Mouse (Mus musculus) CH12.LX (cell line): Measurements from ENCODE around the gene Trim7. TPM values are rescaled to one million over a fixed set of nuclear protein-coding genes. Genes with fewer than 3 reads are reported as not detected.
A peak's percentile ranks its signal among the peaks of the same experiment; 100 is the strongest.

Experiments
- DNase-seq: peaks from one replicate; pipeline ENCODE4 v3.0.0-alpha.2; 2013; ENCODE audit errors: extremely low read depth
- H3K27ac ChIP-seq: 2 replicates; pipeline ENCODE4 v1.5.1; 2012; ENCODE audit warnings: low read depth, mild to moderate bottlenecking, control low read depth, moderate library complexity; ENCODE audit not compliant: insufficient read depth
- H3K27me3 ChIP-seq: replicated peaks from 2 replicates; pipeline ENCODE3; 2012; ENCODE audit warnings: inconsistent platforms
- H3K36me3 ChIP-seq, 2 experiments: replicated peaks in 1 of 2; 2 replicates each; pipeline versions ENCODE3 to v1.6.1; 2012; ENCODE audit warnings: inconsistent platforms in 1 of 2, low read length in 1 of 2, mild to moderate bottlenecking in 1 of 2, mixed read lengths in 1 of 2, moderate library complexity in 1 of 2; ENCODE audit not compliant: control insufficient read depth in 1 of 2, insufficient read depth in 1 of 2
- H3K4me1 ChIP-seq, 2 experiments: 2 replicates each; pipeline ENCODE4 v1.6.1; 2012; ENCODE audit warnings: inconsistent platforms in 1 of 2, moderate library complexity in 1 of 2; ENCODE audit not compliant: insufficient read depth in 2 of 2, control insufficient read depth in 1 of 2
- H3K4me2 ChIP-seq: 2 replicates; pipeline ENCODE4 v1.6.1; 2012; ENCODE audit warnings: low read depth, mild to moderate bottlenecking, control low read depth; ENCODE audit not compliant: poor library complexity, insufficient read depth, severe bottlenecking
- H3K4me3 ChIP-seq, 3 experiments: fragments of 150-350 bp in 1 of 3; sonication (generic) in 1 of 3; replicated peaks in 1 of 3; 2 replicates each; pipeline versions ENCODE3 to v1.5.1; 2011 to 2012; ENCODE audit warnings: low read depth in 2 of 3, low read length in 2 of 3, mild to moderate bottlenecking in 2 of 3, moderate library complexity in 2 of 3, control low read depth in 1 of 3, improper control_type of control experiment in 1 of 3, inconsistent platforms in 1 of 3, mixed read lengths in 1 of 3; ENCODE audit not compliant: poor library complexity in 1 of 3
- H3K79me2 ChIP-seq: replicated peaks from 2 replicates; pipeline ENCODE4 v1.6.1; 2012; ENCODE audit warnings: mild to moderate bottlenecking, moderate library complexity; ENCODE audit not compliant: control insufficient read depth, poor library complexity, insufficient read depth, severe bottlenecking; ENCODE audit errors: extremely low read depth
- H3K9ac ChIP-seq: 2 replicates; pipeline ENCODE4 v1.6.1; 2012; ENCODE audit warnings: low read depth, mild to moderate bottlenecking, control low read depth, moderate library complexity; ENCODE audit not compliant: insufficient read depth
- H3K9me3 ChIP-seq: replicated peaks from 2 replicates; pipeline ENCODE3; 2012; ENCODE audit warnings: low read length, inconsistent platforms, mixed read lengths
- BHLHE40 ChIP-seq: IDR thresholded peaks from 2 replicates; pipeline ENCODE4 v1.6.1; 2011; ENCODE audit warnings: mild to moderate bottlenecking, low read depth, low read length, improper control_type of control experiment
- CHD1 ChIP-seq: IDR thresholded peaks from 2 replicates; pipeline ENCODE4 v1.6.1; 2012; ENCODE audit warnings: low read depth, low read length, improper control_type of control experiment, inconsistent platforms
- CHD2 ChIP-seq: IDR thresholded peaks from 2 replicates; pipeline ENCODE4 v1.6.1; 2011; ENCODE audit warnings: low read length, improper control_type of control experiment
- CTCF ChIP-seq, 2 experiments: IDR thresholded peaks in 1 of 2; conservative IDR thresholded peaks in 1 of 2; 2 replicates each; pipeline ENCODE4 v1.5.1; 2011 to 2012; ENCODE audit warnings: low read depth in 2 of 2, low read length in 2 of 2, improper control_type of control experiment in 1 of 2, inconsistent platforms in 1 of 2, mild to moderate bottlenecking in 1 of 2, moderate library complexity in 1 of 2
- ELF1 ChIP-seq: IDR thresholded peaks from 2 replicates; pipeline ENCODE4 v1.6.1; 2014; ENCODE audit warnings: low read depth, mild to moderate bottlenecking, inconsistent platforms, low read length, improper control_type of control experiment
- EP300 ChIP-seq: IDR thresholded peaks from 2 replicates; pipeline ENCODE4 v1.6.1; 2011; ENCODE audit warnings: low read length, improper control_type of control experiment
- ETS1 ChIP-seq: conservative IDR thresholded peaks from 2 replicates; pipeline ENCODE4 v1.6.1; 2012; ENCODE audit warnings: low read depth, mild to moderate bottlenecking, inconsistent platforms, low read length, improper control_type of control experiment, moderate library complexity
- IRF4 ChIP-seq: IDR thresholded peaks from 2 replicates; pipeline ENCODE4 v1.6.1; 2014; ENCODE audit warnings: low read depth, mild to moderate bottlenecking, inconsistent platforms, low read length, improper control_type of control experiment
- JUN ChIP-seq: IDR thresholded peaks from 2 replicates; pipeline ENCODE4 v1.6.1; 2011; ENCODE audit warnings: low read depth, mild to moderate bottlenecking, low read length, improper control_type of control experiment, moderate library complexity; ENCODE audit not compliant: insufficient read depth
- JUND ChIP-seq: conservative IDR thresholded peaks from 2 replicates; pipeline ENCODE4 v1.6.1; 2011; ENCODE audit warnings: low read depth, low read length, improper control_type of control experiment
- MAFK ChIP-seq: IDR thresholded peaks from 2 replicates; pipeline ENCODE4 v1.6.1; 2011; ENCODE audit warnings: low read length, improper control_type of control experiment; ENCODE audit not compliant: insufficient replicate concordance
- MAX ChIP-seq: IDR thresholded peaks from 2 replicates; pipeline ENCODE4 v1.6.1; 2011; ENCODE audit warnings: low read length, improper control_type of control experiment
- MEF2A ChIP-seq: IDR thresholded peaks from 2 replicates; pipeline ENCODE4 v1.6.1; 2014; ENCODE audit warnings: low read depth, mild to moderate bottlenecking, inconsistent platforms, low read length, improper control_type of control experiment, borderline replicate concordance
- MXI1 ChIP-seq: IDR thresholded peaks from 2 replicates; pipeline ENCODE4 v1.6.1; 2011; ENCODE audit warnings: mild to moderate bottlenecking, low read depth, low read length, improper control_type of control experiment
- MYC ChIP-seq: IDR thresholded peaks from 2 replicates; pipeline ENCODE4 v1.6.1; 2011; ENCODE audit warnings: low read depth, mild to moderate bottlenecking, improper control_type of control experiment, low read length
- NELFE ChIP-seq: IDR thresholded peaks from 2 replicates; pipeline ENCODE4 v1.6.1; 2011; ENCODE audit warnings: low read depth, low read length, improper control_type of control experiment
- PAX5 ChIP-seq: IDR thresholded peaks from 2 replicates; pipeline ENCODE4 v1.6.1; 2012; ENCODE audit warnings: low read length, inconsistent platforms, mixed read lengths
- POLR2A ChIP-seq: IDR thresholded peaks from 2 replicates; pipeline ENCODE4 v1.6.1; 2011; ENCODE audit warnings: low read depth, mild to moderate bottlenecking, improper control_type of control experiment, low read length
- RAD21 ChIP-seq: IDR thresholded peaks from 2 replicates; pipeline ENCODE4 v1.6.1; 2011; ENCODE audit warnings: low read depth, mild to moderate bottlenecking, low read length, improper control_type of control experiment, moderate library complexity
- RCOR1 ChIP-seq: conservative IDR thresholded peaks from 2 replicates; pipeline ENCODE4 v1.6.1; 2012; ENCODE audit warnings: low read depth, mild to moderate bottlenecking, inconsistent platforms, low read length, improper control_type of control experiment
- SIN3A ChIP-seq: IDR thresholded peaks from 2 replicates; pipeline ENCODE4 v1.6.1; 2012; ENCODE audit warnings: low read length, improper control_type of control experiment, inconsistent platforms
- TBP ChIP-seq: conservative IDR thresholded peaks from 2 replicates; pipeline ENCODE4 v1.6.1; 2011; ENCODE audit warnings: low read depth, low read length, improper control_type of control experiment
- TCF12 ChIP-seq: IDR thresholded peaks from 2 replicates; pipeline ENCODE4 v1.6.1; 2014; ENCODE audit warnings: low read depth, mild to moderate bottlenecking, inconsistent platforms, low read length, improper control_type of control experiment
- USF1 ChIP-seq: IDR thresholded peaks from 2 replicates; pipeline ENCODE4 v1.6.1; 2014; ENCODE audit warnings: low read depth, mild to moderate bottlenecking, inconsistent platforms, low read length, improper control_type of control experiment
- USF2 ChIP-seq: conservative IDR thresholded peaks from 2 replicates; pipeline ENCODE4 v1.6.1; 2011; ENCODE audit warnings: low read depth, low read length, improper control_type of control experiment
- ZKSCAN1 ChIP-seq: IDR thresholded peaks from 2 replicates; pipeline ENCODE4 v1.6.1; 2012; ENCODE audit warnings: low read depth, inconsistent platforms, low read length, improper control_type of control experiment, borderline replicate concordance
- ZMIZ1 ChIP-seq: IDR thresholded peaks from 2 replicates; pipeline ENCODE4 v1.6.1; 2012; ENCODE audit warnings: low read depth, mild to moderate bottlenecking, inconsistent platforms, low read length, improper control_type of control experiment
- ZNF384 ChIP-seq: IDR thresholded peaks from 2 replicates; pipeline ENCODE4 v1.6.1; 2012; ENCODE audit warnings: low read depth, low read length, improper control_type of control experiment, inconsistent platforms
- dilution Hi-C: fragments of 300-500 bp; cut with MboI; formaldehyde crosslinking; loops from 2 replicates; pipeline ENCODE4 v1.14.3; 2020; ENCODE audit warnings: low sequenced_read_pairs; ENCODE audit not compliant: extremely low pct_unique_long_range_greater_than_20kb, extremely low pct_ligation_motif_present
- in situ Hi-C: fragments of 300-500 bp; cut with MboI; formaldehyde crosslinking; loops from 3 replicates; pipeline ENCODE4 v1.14.3; 2019; ENCODE audit warnings: low sequenced_read_pairs, low pct_ligation_motif_present, low pct_unique_long_range_greater_than_20kb, mixed read lengths
- polyA plus RNA-seq: library from polyadenylated mRNA; unstranded; fragments of >175 nt; gene quantifications from 2 replicates; pipeline ENCODE4 v1.2.1, GENCODE M21; 2012; ENCODE audit warnings: low read depth; ENCODE audit not compliant: insufficient read length
- total RNA-seq, 2 experiments: library from RNA; depleted of rRNA; stranded (reverse); fragments of 300-350 nt in 1 of 2; fragments of >200 nt in 1 of 2; gene quantifications; 2 replicates each; pipeline ENCODE4 v1.2.3; 2012 to 2014

The Trim7 gene
- total and polyA plus RNA-seq, 3 experiments, result 9.2 to 34.6 (median 15.1) TPM

DNA sequence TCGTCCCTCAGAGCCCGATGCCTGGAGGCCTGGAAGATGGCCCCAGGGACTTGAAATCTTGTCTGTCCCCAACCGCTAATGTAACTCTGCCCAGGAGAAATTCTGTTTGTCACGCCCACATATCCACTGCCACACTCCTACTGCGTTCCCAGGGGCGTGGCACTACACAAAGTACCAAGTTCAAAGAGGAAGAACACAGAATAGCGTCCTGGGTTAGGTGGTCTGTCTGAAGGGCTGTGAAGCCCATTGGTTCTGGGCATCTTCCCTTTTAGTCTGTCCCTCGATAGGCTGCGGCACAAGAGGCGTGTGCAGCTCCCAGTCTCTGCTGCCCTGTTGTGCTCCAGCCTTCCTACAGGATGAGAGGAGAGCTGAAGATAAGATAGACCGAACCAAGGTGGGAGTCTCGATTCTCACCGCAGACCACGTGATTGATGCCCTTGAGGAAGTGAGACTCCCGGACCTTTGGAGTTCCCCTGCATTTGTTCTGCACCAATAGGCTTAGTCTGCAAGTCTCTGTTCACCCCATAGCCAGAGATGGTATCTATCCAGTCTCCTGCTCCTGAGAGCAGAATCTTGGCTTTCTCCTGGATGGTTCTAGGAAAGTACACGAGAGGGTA lies 12.3 kb downstream of the Trim7 start:
- in situ Hi-C loops, result no loop called here
- dilution Hi-C loops, result no loop called here
- Histone ChIP-seq H3K79me2 (no peaks in the 10 kb centered on the region), H3K27ac (peak overlapping the region; percentile 95), H3K9ac (peak overlapping the region; percentile 87), H3K4me3 (peak overlapping the region; percentile 66 to 89 (median 74)), H3K27me3 (peaks cover 8% of the 10 kb centered on the region), H3K36me3 (peaks cover 3% of the 10 kb centered on the region in 2 experiments), H3K9me3 (no peaks in the 10 kb centered on the region), H3K4me1 (peaks cover 32 to 77% of the 10 kb centered on the region in 2 experiments), H3K4me2 (peak overlapping the region; percentile 56)
- DNase-seq, result peak; percentile 97
- peak; percentile 91 for TF ChIP-seq EP300
- TF ChIP-seq SIN3A, result peak; percentile 10; the same call in 1 of the 2 replicates
- no peak for TF ChIP-seq CTCF (conservative IDR thresholded peaks at IDR 0.05 in 1 of 2, IDR thresholded peaks at IDR 0.05 in 1 of 2; ENCODE audit: low read depth in 2 of 2, low read length in 2 of 2)
- TF ChIP-seq ETS1, result peak; percentile 74
- peak; percentile 99 for TF ChIP-seq IRF4
- TF ChIP-seq CHD2, result peak; percentile 64
- TF ChIP-seq USF1, result peak; percentile 91
- no peak for TF ChIP-seq ZNF384
- peak; percentile 61 for TF ChIP-seq ELF1
- TF ChIP-seq MXI1, result no peak; the same call in 1 of the 2 replicates
- 0 out of 2 replicates have a peak, but pooled peaks have one; percentile 21 for TF ChIP-seq JUN
- peak; percentile 79; the same call in 1 of the 2 replicates for TF ChIP-seq MYC
- no peak for TF ChIP-seq ZKSCAN1
- peak; percentile 87 for TF ChIP-seq TCF12
- TF ChIP-seq CHD1, result no peak
- TF ChIP-seq MEF2A, result peak; percentile 57; the same call in 1 of the 2 replicates
- peak; percentile 97 for TF ChIP-seq MAX
- TF ChIP-seq TBP, result peak; percentile 80; the same call in 1 of the 2 replicates
- TF ChIP-seq PAX5, result no peak
- TF ChIP-seq ZMIZ1, result peak; percentile 8; the same call in 1 of the 2 replicates
- peak; percentile 92; the same call in 1 of the 2 replicates for TF ChIP-seq RCOR1
- TF ChIP-seq USF2, result peak; percentile 94
- peak; percentile 66 for TF ChIP-seq POLR2A
- peak; percentile 79 for TF ChIP-seq MAFK
- TF ChIP-seq RAD21, result no peak
- peak; percentile 93 for TF ChIP-seq BHLHE40
- TF ChIP-seq JUND, result no peak
- peak; percentile 62; the same call in 1 of the 2 replicates for TF ChIP-seq NELFE
